8 mouse cellular contexts compared by ENCODE assay signal in genomic region chr2:174109991-174110782, GRCm38 (mm10). TPM values are rescaled to one million over a fixed set of nuclear protein-coding genes. Genes with fewer than 3 reads are reported as not detected.
A peak's percentile ranks its signal among the peaks of the same experiment; 100 is the strongest.
DNase-seq lines count a peak whose midpoint lies in the region; ATAC-seq and TF ChIP-seq lines count a peak whose summit lies in the region.

TSS of gene Npepl1 (plus strand) at chr2:174110349.

- no peaks in the 10 kb centered on the region for H3K36me3 ChIP-seq in forebrain, embryonic 12.5 days (replicated peaks)
- H3K36me3 ChIP-seq in heart, embryonic 15.5 days: no peaks in the 10 kb centered on the region; the same call in 1 of the 2 replicates
- no peaks in the 10 kb centered on the region; the same call in 1 of the 2 replicates for H3K36me3 ChIP-seq in liver, embryonic 14.5 days (replicated peaks; ENCODE audit: control insufficient read depth, insufficient read depth, low read depth)
- H3K36me3 ChIP-seq in testis, adult 2 months (ENCODE audit: control insufficient read depth, insufficient read depth, low read length): no peaks in the 10 kb centered on the region

- TF ChIP-seq CTCF in liver, embryonic 14.5 days (IDR thresholded peaks at IDR 0.05; ENCODE audit: low read depth): no peak; the same call in 1 of the 2 replicates
- no peak for TF ChIP-seq CTCF in testis, adult 2 months (IDR thresholded peaks at IDR 0.05; ENCODE audit: control insufficient read depth, insufficient read depth, insufficient replicate concordance, low read depth, low read length)

- peak; percentile 81 for DNase-seq in CD4-positive, CD25-positive, alpha-beta regulatory T cell, adult 2 months (ENCODE audit: low read depth, low spot score)
- peak; percentile 30 for DNase-seq in c-Kit-positive CD71-positive TER-119-negative erythroid progenitor cells, embryonic 14.5 days (ENCODE audit: low read depth)
- DNase-seq in kidney, postnatal 14 days: peak; percentile 82
- DNase-seq in liver, embryonic 14.5 days (ENCODE audit: low read depth in 3 of 3, low spot score in 3 of 3): peak; percentile 13 to 26 (median 25)
- DNase-seq in neural tube, embryonic 10.5 days (ENCODE audit: extremely low spot score, low spot score): peak; percentile 75

- TF ChIP-seq EP300 in liver, embryonic 14.5 days (IDR thresholded peaks at IDR 0.05; ENCODE audit: low read depth): no peak

- peak within 1 kb of the TSS; percentile 54 for H3K4me3 ChIP-seq in forebrain, embryonic 12.5 days (replicated peaks)
- peak within 1 kb of the TSS; percentile 68 for H3K4me3 ChIP-seq in heart, embryonic 15.5 days
- peak within 1 kb of the TSS; percentile 66 to 69 for H3K4me3 ChIP-seq in liver, embryonic 14.5 days (ENCODE audit: insufficient read depth in 1 of 2, low read depth in 2 of 2, low read length in 2 of 2)
- peak within 1 kb of the TSS; percentile 89 for H3K4me3 ChIP-seq in testis, adult 2 months (ENCODE audit: control insufficient read depth, low read depth, low read length)

- 2% methylated on average over 82 of the region's 90 CpGs for WGBS in forebrain, embryonic 12.5 days
- 2% methylated on average over 73 of the region's 90 CpGs for whole genome bisulfite sequencing in heart, embryonic 15.5 days
- WGBS in liver, embryonic 14.5 days (ENCODE audit: insufficient replicate concordance): 4% methylated on average over 56 of the region's 90 CpGs

- TF ChIP-seq POLR2A in testis, adult 2 months (IDR thresholded peaks at IDR 0.05; ENCODE audit: control insufficient read depth, low read depth, low read length): peak; percentile 7; the same call in 1 of the 2 replicates

- peaks cover 17% of the 10 kb centered on the region for H3K4me1 ChIP-seq in forebrain, embryonic 12.5 days
- H3K4me1 ChIP-seq in heart, embryonic 15.5 days (replicated peaks): peaks cover 18% of the 10 kb centered on the region
- peaks cover 0 to 6% of the 10 kb centered on the region in 2 experiments; a peak in 1 of 4 replicates for H3K4me1 ChIP-seq in liver, embryonic 14.5 days (replicated peaks; ENCODE audit: control insufficient read depth in 2 of 2, insufficient read depth in 2 of 2, low read length in 1 of 2)
- peaks cover 16% of the 10 kb centered on the region for H3K4me1 ChIP-seq in testis, adult 2 months (ENCODE audit: control insufficient read depth, insufficient read depth, low read length)

- peak within 1 kb of the TSS; percentile 91 for H3K4me2 ChIP-seq in forebrain, embryonic 12.5 days
- peak within 1 kb of the TSS; percentile 80 for H3K4me2 ChIP-seq in heart, embryonic 15.5 days
- H3K4me2 ChIP-seq in liver, embryonic 14.5 days (ENCODE audit: low read depth): peak within 1 kb of the TSS; percentile 87

- peak within 1 kb of the TSS; percentile 42; the same call in 1 of the 2 replicates for H3K27ac ChIP-seq in forebrain, embryonic 12.5 days
- peak within 1 kb of the TSS; percentile 60 for H3K27ac ChIP-seq in heart, embryonic 15.5 days
- no peak within 1 kb of the TSS for H3K27ac ChIP-seq in liver, embryonic 14.5 days
- H3K27ac ChIP-seq in testis, adult 2 months (ENCODE audit: control insufficient read depth, insufficient read depth, low read depth, low read length): peak within 1 kb of the TSS; percentile 55

- ATAC-seq in forebrain, embryonic 12.5 days (ENCODE audit: low FRiP score): peak; percentile 90
- peak; percentile 87 for ATAC-seq in heart, embryonic 15.5 days (replicated peaks; ENCODE audit: insufficient number of reproducible peaks, insufficient read depth, low FRiP score, low read depth)
- peak; percentile 88 for ATAC-seq in liver, embryonic 14.5 days (ENCODE audit: insufficient read depth)

- H3K9ac ChIP-seq in forebrain, embryonic 12.5 days: peak within 1 kb of the TSS; percentile 87
- peak within 1 kb of the TSS; percentile 87 for H3K9ac ChIP-seq in heart, embryonic 15.5 days
- peak within 1 kb of the TSS; percentile 70 for H3K9ac ChIP-seq in liver, embryonic 14.5 days (replicated peaks)

- H3K27me3 ChIP-seq in forebrain, embryonic 12.5 days: no peaks in the 10 kb centered on the region
- no peaks in the 10 kb centered on the region for H3K27me3 ChIP-seq in heart, embryonic 15.5 days
- no peaks in the 10 kb centered on the region for H3K27me3 ChIP-seq in liver, embryonic 14.5 days (ENCODE audit: control insufficient read depth, insufficient read depth, low read length)
- H3K27me3 ChIP-seq in testis, adult 2 months (ENCODE audit: control insufficient read depth, insufficient read depth, low read length): no peaks in the 10 kb centered on the region

- no peaks in the 10 kb centered on the region for H3K9me3 ChIP-seq in forebrain, embryonic 12.5 days
- H3K9me3 ChIP-seq in heart, embryonic 15.5 days (replicated peaks): no peaks in the 10 kb centered on the region
- H3K9me3 ChIP-seq in liver, embryonic 14.5 days (ENCODE audit: control insufficient read depth, low read length): no peaks in the 10 kb centered on the region

RNA-seq across cellular contexts. Expression of gene Npepl1, which starts in this region (rescaled TPM):
- polyA plus RNA-seq in forebrain, embryonic 12.5 days (2016; fragmentation: Nextera tagmentation; extraction: Ambion mirVana): 26.4 and 26.7 TPM in 2 replicates
- polyA plus RNA-seq in heart, embryonic 15.5 days (2015; fragmentation: Nextera tagmentation; extraction: Ambion mirVana): 43.1 and 53.8 TPM in 2 replicates
- polyA plus RNA-seq in liver, embryonic 14.5 days (2012; rRNA removed): 26.6 and 29.3 TPM in 2 replicates
- 21.9 and 24.3 TPM in 2 replicates for polyA plus RNA-seq in liver, embryonic 14.5 days (2014; fragmentation: Nextera tagmentation; extraction: Ambion mirVana)
- polyA plus RNA-seq in testis, adult 2 months (2012; rRNA removed): 19.5 and 20.6 TPM in 2 replicates

Comparison
In these comparisons a context has a peak if more than half of its experiments do, and no peak if none do; other contexts are left out.
1. DNase-seq: peak in every context shown above with its lines; median percentile 82 in kidney, postnatal 14 days; 81 in CD4-positive, CD25-positive, alpha-beta regulatory T cell, adult 2 months; 75 in neural tube, embryonic 10.5 days; 30 in c-Kit-positive CD71-positive TER-119-negative erythroid progenitor cells, embryonic 14.5 days; 25 in liver, embryonic 14.5 days.